Mouse (Mus musculus) CH12.LX (cell line): ENCODE results near the gene Cacnb2. TPM values are rescaled to one million over a fixed set of nuclear protein-coding genes. Genes with fewer than 3 reads are reported as not detected.

Source experiments
- DNase-seq: peaks from one replicate; pipeline ENCODE4 v3.0.0-alpha.2; 2013; ENCODE audit errors: extremely low read depth
- H3K27ac ChIP-seq: 2 replicates; pipeline ENCODE4 v1.5.1; 2012; ENCODE audit warnings: low read depth, mild to moderate bottlenecking, control low read depth, moderate library complexity; ENCODE audit not compliant: insufficient read depth
- H3K27me3 ChIP-seq: replicated peaks from 2 replicates; pipeline ENCODE3; 2012; ENCODE audit warnings: inconsistent platforms
- H3K36me3 ChIP-seq, 2 experiments: replicated peaks in 1 of 2; 2 replicates each; pipeline versions ENCODE3 to v1.6.1; 2012; ENCODE audit warnings: inconsistent platforms in 1 of 2, low read length in 1 of 2, mild to moderate bottlenecking in 1 of 2, mixed read lengths in 1 of 2, moderate library complexity in 1 of 2; ENCODE audit not compliant: control insufficient read depth in 1 of 2, insufficient read depth in 1 of 2
- H3K4me1 ChIP-seq, 2 experiments: 2 replicates each; pipeline ENCODE4 v1.6.1; 2012; ENCODE audit warnings: inconsistent platforms in 1 of 2, moderate library complexity in 1 of 2; ENCODE audit not compliant: insufficient read depth in 2 of 2, control insufficient read depth in 1 of 2
- H3K4me2 ChIP-seq: 2 replicates; pipeline ENCODE4 v1.6.1; 2012; ENCODE audit warnings: low read depth, mild to moderate bottlenecking, control low read depth; ENCODE audit not compliant: poor library complexity, insufficient read depth, severe bottlenecking
- H3K4me3 ChIP-seq, 3 experiments: fragments of 150-350 bp in 1 of 3; sonication (generic) in 1 of 3; replicated peaks in 1 of 3; 2 replicates each; pipeline versions ENCODE3 to v1.5.1; 2011 to 2012; ENCODE audit warnings: low read depth in 2 of 3, low read length in 2 of 3, mild to moderate bottlenecking in 2 of 3, moderate library complexity in 2 of 3, control low read depth in 1 of 3, improper control_type of control experiment in 1 of 3, inconsistent platforms in 1 of 3, mixed read lengths in 1 of 3; ENCODE audit not compliant: poor library complexity in 1 of 3
- H3K79me2 ChIP-seq: replicated peaks from 2 replicates; pipeline ENCODE4 v1.6.1; 2012; ENCODE audit warnings: mild to moderate bottlenecking, moderate library complexity; ENCODE audit not compliant: control insufficient read depth, poor library complexity, insufficient read depth, severe bottlenecking; ENCODE audit errors: extremely low read depth
- H3K9ac ChIP-seq: 2 replicates; pipeline ENCODE4 v1.6.1; 2012; ENCODE audit warnings: low read depth, mild to moderate bottlenecking, control low read depth, moderate library complexity; ENCODE audit not compliant: insufficient read depth
- H3K9me3 ChIP-seq: replicated peaks from 2 replicates; pipeline ENCODE3; 2012; ENCODE audit warnings: low read length, inconsistent platforms, mixed read lengths
- BHLHE40 ChIP-seq: IDR thresholded peaks from 2 replicates; pipeline ENCODE4 v1.6.1; 2011; ENCODE audit warnings: mild to moderate bottlenecking, low read depth, low read length, improper control_type of control experiment
- CHD2 ChIP-seq: IDR thresholded peaks from 2 replicates; pipeline ENCODE4 v1.6.1; 2011; ENCODE audit warnings: low read length, improper control_type of control experiment
- CTCF ChIP-seq, 2 experiments: IDR thresholded peaks in 1 of 2; conservative IDR thresholded peaks in 1 of 2; 2 replicates each; pipeline ENCODE4 v1.5.1; 2011 to 2012; ENCODE audit warnings: low read depth in 2 of 2, low read length in 2 of 2, improper control_type of control experiment in 1 of 2, inconsistent platforms in 1 of 2, mild to moderate bottlenecking in 1 of 2, moderate library complexity in 1 of 2
- HCFC1 ChIP-seq: IDR thresholded peaks from 2 replicates; pipeline ENCODE4 v1.6.1; 2012; ENCODE audit warnings: low read depth, mild to moderate bottlenecking, inconsistent platforms, low read length, improper control_type of control experiment
- IRF4 ChIP-seq: IDR thresholded peaks from 2 replicates; pipeline ENCODE4 v1.6.1; 2014; ENCODE audit warnings: low read depth, mild to moderate bottlenecking, inconsistent platforms, low read length, improper control_type of control experiment
- MXI1 ChIP-seq: IDR thresholded peaks from 2 replicates; pipeline ENCODE4 v1.6.1; 2011; ENCODE audit warnings: mild to moderate bottlenecking, low read depth, low read length, improper control_type of control experiment
- NELFE ChIP-seq: IDR thresholded peaks from 2 replicates; pipeline ENCODE4 v1.6.1; 2011; ENCODE audit warnings: low read depth, low read length, improper control_type of control experiment
- RAD21 ChIP-seq: IDR thresholded peaks from 2 replicates; pipeline ENCODE4 v1.6.1; 2011; ENCODE audit warnings: low read depth, mild to moderate bottlenecking, low read length, improper control_type of control experiment, moderate library complexity
- dilution Hi-C: fragments of 300-500 bp; cut with MboI; formaldehyde crosslinking; loops from 2 replicates; pipeline ENCODE4 v1.14.3; 2020; ENCODE audit warnings: low sequenced_read_pairs; ENCODE audit not compliant: extremely low pct_unique_long_range_greater_than_20kb, extremely low pct_ligation_motif_present
- in situ Hi-C: fragments of 300-500 bp; cut with MboI; formaldehyde crosslinking; loops from 3 replicates; pipeline ENCODE4 v1.14.3; 2019; ENCODE audit warnings: low sequenced_read_pairs, low pct_ligation_motif_present, low pct_unique_long_range_greater_than_20kb, mixed read lengths
- polyA plus RNA-seq: library from polyadenylated mRNA; unstranded; fragments of >175 nt; gene quantifications from 2 replicates; pipeline ENCODE4 v1.2.1, GENCODE M21; 2012; ENCODE audit warnings: low read depth; ENCODE audit not compliant: insufficient read length
- total RNA-seq, 2 experiments: library from RNA; depleted of rRNA; stranded (reverse); fragments of 300-350 nt in 1 of 2; fragments of >200 nt in 1 of 2; gene quantifications; 2 replicates each; pipeline ENCODE4 v1.2.3; 2012 to 2014

Gene Cacnb2
- total and polyA plus RNA-seq, 3 experiments = 0.42 to 2.8 (median 0.93) TPM

GRCm38 (mm10) chr2:14904865-14905264 is 302.0 kb downstream of the Cacnb2 start:
- Histone ChIP-seq H3K4me3 (no peak overlapping the region), H3K9me3 (no peaks in the 10 kb centered on the region), H3K36me3 (no peaks in the 10 kb centered on the region), H3K9ac (no peak overlapping the region), H3K27me3 (no peaks in the 10 kb centered on the region), H3K4me1 (no peaks in the 10 kb centered on the region), H3K79me2 (no peaks in the 10 kb centered on the region), H3K4me2 (no peak overlapping the region), H3K27ac (no peak overlapping the region)
- no peak for DNase-seq
- in situ Hi-C loops = no loop called here
- TF ChIP-seq CTCF (conservative IDR thresholded peaks at IDR 0.05 in 1 of 2, IDR thresholded peaks at IDR 0.05 in 1 of 2; ENCODE audit: low read depth in 2 of 2, low read length in 2 of 2) = no peak
- no peak for TF ChIP-seq CHD2
- TF ChIP-seq NELFE = no peak
- TF ChIP-seq BHLHE40 = no peak
- TF ChIP-seq HCFC1 = no peak
- dilution Hi-C loops = no loop called here

- no peak overlapping the region for H3K4me3 ChIP-seq
- no peaks in the 10 kb centered on the region for H3K27me3 ChIP-seq
- H3K79me2 ChIP-seq = no peaks in the 10 kb centered on the region
- in situ Hi-C loops = no loop called here
- H3K27ac ChIP-seq = no peak overlapping the region
- H3K4me2 ChIP-seq = no peak overlapping the region
- no peak for DNase-seq
- no peak for TF ChIP-seq MXI1
- TF ChIP-seq BHLHE40 = no peak
- no peak for TF ChIP-seq RAD21
- TF ChIP-seq, all 38 proteins: peak for 0
- Histone ChIP-seq H3K9me3 (no peaks in the 10 kb centered on the region), H3K36me3 (no peaks in the 10 kb centered on the region), H3K4me1 (peaks cover 0 to 6% of the 10 kb centered on the region in 2 experiments; a peak in 2 of 4 replicates), H3K9ac (no peak overlapping the region)
- dilution Hi-C loops = no loop called here
These were observed 304.4 kb downstream of the Cacnb2 start for GRCm38 (mm10) chr2:14907124-14907925.

GRCm38 (mm10) chr2:14917585-14918247 is 314.8 kb downstream of the Cacnb2 start:
- Histone ChIP-seq H3K36me3 (no peaks in the 10 kb centered on the region), H3K9me3 (no peaks in the 10 kb centered on the region), H3K4me2 (no peak overlapping the region), H3K4me3 (no peak overlapping the region), H3K27me3 (no peaks in the 10 kb centered on the region), H3K4me1 (peaks cover 4 to 10% of the 10 kb centered on the region in 2 experiments), H3K9ac (no peak overlapping the region), H3K27ac (no peak overlapping the region), H3K79me2 (no peaks in the 10 kb centered on the region)
- in situ Hi-C loops (no loop called here), dilution Hi-C loops (no loop called here)
- no peak for DNase-seq
- TF ChIP-seq IRF4 = no peak
